In genomic region chr12:87421708-87422507, GRCm38 (mm10) we compare ENCODE assay signal across 18 mouse cellular contexts. TPM values are rescaled to one million over a fixed set of nuclear protein-coding genes. Genes with fewer than 3 reads are reported as not detected.
DNase-seq lines count a peak whose midpoint lies in the region; ATAC-seq and TF ChIP-seq lines count a peak whose summit lies in the region.
"Had no signal": no experiment of that assay in that cellular context is flagged by ENCODE, and none has a peak within 500 bp of the region (broad histone marks: within the 10 kb centered on the region; RNA-seq: fewer than 3 reads in every experiment).

No protein-coding gene starts in this region.

- TF ChIP-seq EP300 in liver, embryonic 14.5 days (IDR thresholded peaks at IDR 0.05; ENCODE audit: low read depth), result no peak
- TF ChIP-seq EP300 in MEL (IDR thresholded peaks at IDR 0.05; ENCODE audit: low read depth in 1 of 2, low read length in 2 of 2), result no peak

- TF ChIP-seq RAD21 in MEL (IDR thresholded peaks at IDR 0.05; ENCODE audit: low read depth, low read length), result no peak

- no peak overlapping the region for H3K27ac ChIP-seq in liver, embryonic 14.5 days
- H3K27ac ChIP-seq in MEL (ENCODE audit: control insufficient read depth, low read depth, low read length), result 0 out of 2 replicates have a peak overlapping the region, but pooled peaks have one; percentile 11
- no peak overlapping the region for H3K27ac ChIP-seq in liver, embryonic 16.5 days (ENCODE audit: low read length)
- H3K27ac ChIP-seq in left cerebral cortex, adult 2 months, result no peak overlapping the region
- H3K27ac ChIP-seq: forebrain, embryonic 12.5 days; hindbrain, embryonic 15.5 days; intestine, embryonic 15.5 days; limb, embryonic 10.5 days had no signal

- H3K4me1 ChIP-seq in liver, embryonic 14.5 days (replicated peaks; ENCODE audit: control insufficient read depth in 2 of 2, insufficient read depth in 2 of 2, low read length in 1 of 2), result peaks cover 0 to 5% of the 10 kb centered on the region in 2 experiments; a peak in 2 of 4 replicates
- H3K4me1 ChIP-seq in MEL (ENCODE audit: control insufficient read depth in 1 of 2, insufficient read depth in 2 of 2, low read length in 2 of 2), result peaks cover 0 to 9% of the 10 kb centered on the region in 2 experiments; a peak in 1 of 4 replicates
- peaks cover 6% of the 10 kb centered on the region; the same call in 1 of the 2 replicates for H3K4me1 ChIP-seq in liver, embryonic 16.5 days (ENCODE audit: control insufficient read depth, low read depth, low read length)
- H3K4me1 ChIP-seq: intestine, embryonic 15.5 days; limb, embryonic 10.5 days had no signal

- H3K9me3 ChIP-seq in liver, embryonic 14.5 days (ENCODE audit: control insufficient read depth, low read length), result no peaks in the 10 kb centered on the region
- H3K9me3 ChIP-seq in MEL (replicated peaks; ENCODE audit: insufficient read depth, low read length), result no peaks in the 10 kb centered on the region
- H3K9me3 ChIP-seq in liver, embryonic 16.5 days (replicated peaks; ENCODE audit: control insufficient read depth, low read length), result no peaks in the 10 kb centered on the region
- H3K9me3 ChIP-seq: forebrain, embryonic 12.5 days; hindbrain, embryonic 15.5 days; intestine, embryonic 15.5 days; limb, embryonic 10.5 days had no signal

- no peak for TF ChIP-seq POLR2A in MEL (IDR thresholded peaks at IDR 0.05; ENCODE audit: control insufficient read depth in 1 of 2, insufficient read depth in 1 of 2, low read depth in 1 of 2, low read length in 2 of 2, poor library complexity in 1 of 2)

- DNase-seq in liver, embryonic 14.5 days (ENCODE audit: low read depth in 3 of 3, low spot score in 3 of 3), result no peak
- no peak for DNase-seq in liver
- peak; percentile 52 for DNase-seq in 416B (ENCODE audit: low read depth)
- no peak for DNase-seq in MEL (ENCODE audit: low read depth, low spot score)
- DNase-seq in layer of hippocampus, adult 9-10 months (ENCODE audit: low spot score), result no peak
- no peak for DNase-seq in left cerebral cortex, adult 2 months (ENCODE audit: extremely low spot score in 1 of 2, low spot score in 2 of 2)
- DNase-seq: adrenal gland, postnatal 25 days; cerebellum, adult 9-11 months; gastrocnemius, postnatal 36 days; heart, postnatal 36 days; kidney, postnatal 4 days; layer of hippocampus, adult 9-11 months; lung, postnatal 14 days had no signal

- H3K36me3 ChIP-seq in liver, embryonic 14.5 days (replicated peaks; ENCODE audit: control insufficient read depth, insufficient read depth, low read depth), result peaks cover under 1% of the 10 kb centered on the region
- H3K36me3 ChIP-seq in MEL (ENCODE audit: control insufficient read depth in 1 of 2, insufficient read depth in 2 of 2, low read length in 2 of 2), result peaks cover 0 to 15% of the 10 kb centered on the region in 2 experiments; a peak in 3 of 4 replicates
- H3K36me3 ChIP-seq in liver, embryonic 16.5 days (ENCODE audit: control insufficient read depth, insufficient read depth), result peaks cover 4% of the 10 kb centered on the region; the same call in 1 of the 2 replicates

- H3K4me3 ChIP-seq in liver, embryonic 14.5 days (ENCODE audit: insufficient read depth in 1 of 2, low read depth in 2 of 2, low read length in 2 of 2), result no peak overlapping the region
- no peak overlapping the region for H3K4me3 ChIP-seq in MEL (ENCODE audit: control insufficient read depth in 1 of 2, insufficient read depth in 1 of 2, low read depth in 2 of 2, low read length in 2 of 2)
- no peak overlapping the region for H3K4me3 ChIP-seq in liver, embryonic 16.5 days (ENCODE audit: low read depth, low read length)
- no peak overlapping the region for H3K4me3 ChIP-seq in left cerebral cortex, adult 2 months
- H3K4me3 ChIP-seq: forebrain, embryonic 12.5 days; hindbrain, embryonic 15.5 days; intestine, embryonic 15.5 days; limb, embryonic 10.5 days had no signal

- WGBS in liver, embryonic 14.5 days (ENCODE audit: insufficient replicate concordance), result 40% methylated on average over 5 of the region's 5 CpGs
- WGBS in liver, embryonic 16.5 days (ENCODE audit: insufficient replicate concordance), result 39% methylated on average over 5 of the region's 5 CpGs

- H3K4me2 ChIP-seq in liver, embryonic 14.5 days (ENCODE audit: low read depth), result no peak overlapping the region
- H3K4me2 ChIP-seq in liver, embryonic 16.5 days (ENCODE audit: low read depth, low read length), result no peak overlapping the region
- H3K4me2 ChIP-seq: forebrain, embryonic 12.5 days; hindbrain, embryonic 15.5 days; intestine, embryonic 15.5 days had no signal

- H3K27me3 ChIP-seq in liver, embryonic 14.5 days (ENCODE audit: control insufficient read depth, insufficient read depth, low read length), result no peaks in the 10 kb centered on the region
- H3K27me3 ChIP-seq in MEL (ENCODE audit: control insufficient read depth in 1 of 2, insufficient read depth in 2 of 2, low read length in 2 of 2), result no peaks in the 10 kb centered on the region
- no peaks in the 10 kb centered on the region for H3K27me3 ChIP-seq in liver, embryonic 16.5 days (ENCODE audit: control insufficient read depth, insufficient read depth, low read depth, low read length)
- H3K27me3 ChIP-seq: forebrain, embryonic 12.5 days; hindbrain, embryonic 15.5 days; intestine, embryonic 15.5 days had no signal

- ATAC-seq in liver, embryonic 14.5 days (ENCODE audit: insufficient read depth), result peak; percentile 6; the same call in 1 of the 2 replicates
- peak; percentile 42; the same call in 1 of the 2 replicates for ATAC-seq in liver, embryonic 16.5 days (ENCODE audit: low read depth)
- ATAC-seq: intestine, embryonic 15.5 days had no signal

- no peak for TF ChIP-seq CTCF in liver, embryonic 14.5 days (IDR thresholded peaks at IDR 0.05; ENCODE audit: low read depth)
- no peak for TF ChIP-seq CTCF in MEL (IDR thresholded peaks at IDR 0.05 in 2 of 3, conservative IDR thresholded peaks at IDR 0.05 in 1 of 3; ENCODE audit: control insufficient read depth in 1 of 3, insufficient read depth in 1 of 3, low read depth in 2 of 3, low read length in 3 of 3, poor library complexity in 1 of 3, severe bottlenecking in 1 of 3)
- no peak for TF ChIP-seq CTCF in left cerebral cortex, adult 2 months (IDR thresholded peaks at IDR 0.05)

- H3K79me2 ChIP-seq in MEL (ENCODE audit: control insufficient read depth, insufficient read depth, low read length, poor library complexity), result no peaks in the 10 kb centered on the region

- intact Hi-C loops in left cerebral cortex, adult 2 months (cut with DNase I), result no loop called here

- H3K9ac ChIP-seq in liver, embryonic 14.5 days (replicated peaks), result no peak overlapping the region
- H3K9ac ChIP-seq in MEL (ENCODE audit: control insufficient read depth, low read depth, low read length, poor library complexity, severe bottlenecking), result no peak overlapping the region
- no peak overlapping the region for H3K9ac ChIP-seq in liver, embryonic 16.5 days (ENCODE audit: low read depth, low read length)
- H3K9ac ChIP-seq: forebrain, embryonic 12.5 days; hindbrain, embryonic 15.5 days; intestine, embryonic 15.5 days had no signal

TF ChIP-seq in MEL, 35 proteins besides CTCF, POLR2A, EP300 and RAD21:
- TF ChIP-seq NRF1 (IDR thresholded peaks at IDR 0.05; ENCODE audit: insufficient read depth, low read depth, low read length, poor library complexity, severe bottlenecking) (no peak), TAL1 (IDR thresholded peaks at IDR 0.05; ENCODE audit: low read length) (peak; percentile 52), ZKSCAN1 (IDR thresholded peaks at IDR 0.05; ENCODE audit: low read depth, low read length) (peak; percentile 69; the same call in 1 of the 2 replicates)

RNA-seq across cellular contexts. Expression of gene Slirp, which starts 21.8 kb away (rescaled TPM):
- 38.5 and 44.2 TPM in 2 replicates for polyA plus RNA-seq in liver, embryonic 14.5 days (2012; rRNA removed)
- polyA plus RNA-seq in liver, embryonic 14.5 days (2014; fragmentation: Nextera tagmentation; extraction: Ambion mirVana), result 180 and 182 TPM in 2 replicates
- total RNA-seq in MEL (2012; rRNA removed), result 166 and 174 TPM in 2 replicates
- polyA plus RNA-seq in MEL (2012; ENCODE audit: insufficient read depth in 1 of 2, insufficient read length in 2 of 2, low read depth in 1 of 2, low replicate concordance in 2 of 2, missing spikeins in 1 of 2), result 100 to 1,000 TPM in 1 of 2 experiments, not detected in 1; 182 TPM
- polyA plus RNA-seq in liver, embryonic 16.5 days (2015; fragmentation: Nextera tagmentation; extraction: Ambion mirVana), result 137 and 154 TPM in 2 replicates
- total RNA-seq in left cerebral cortex, adult 2 months (2021), result 10 to 100 TPM; 85.9 to 91.9 TPM

RNA-seq across cellular contexts. Expression of gene Alkbh1, which starts 21.9 kb away (rescaled TPM):
- polyA plus RNA-seq in liver, embryonic 14.5 days (2012; rRNA removed), result 12.0 and 16.3 TPM in 2 replicates
- 10.4 TPM in 2 replicates for polyA plus RNA-seq in liver, embryonic 14.5 days (2014; fragmentation: Nextera tagmentation; extraction: Ambion mirVana)
- 31.4 and 41.4 TPM in 2 replicates for total RNA-seq in MEL (2012; rRNA removed)
- polyA plus RNA-seq in MEL (2012; ENCODE audit: insufficient read depth in 1 of 2, insufficient read length in 2 of 2, low read depth in 1 of 2, low replicate concordance in 2 of 2, missing spikeins in 1 of 2), result 10 to 100 TPM in 1 of 2 experiments, not detected in 1; 48.9 TPM
- 17.0 and 17.4 TPM in 2 replicates for polyA plus RNA-seq in liver, embryonic 16.5 days (2015; fragmentation: Nextera tagmentation; extraction: Ambion mirVana)
- total RNA-seq in left cerebral cortex, adult 2 months (2021), result 10 to 100 TPM; 19.0 to 19.6 TPM

RNA-seq across cellular contexts. Expression of gene Sptlc2, which starts 33.8 kb away (rescaled TPM):
- 4.6 and 8.0 TPM in 2 replicates for polyA plus RNA-seq in liver, embryonic 14.5 days (2012; rRNA removed)
- polyA plus RNA-seq in liver, embryonic 14.5 days (2014; fragmentation: Nextera tagmentation; extraction: Ambion mirVana), result 28.2 TPM in 2 replicates
- total RNA-seq in MEL (2012; rRNA removed), result 61.6 and 64.6 TPM in 2 replicates
- polyA plus RNA-seq in MEL (2012; ENCODE audit: insufficient read depth in 1 of 2, insufficient read length in 2 of 2, low read depth in 1 of 2, low replicate concordance in 2 of 2, missing spikeins in 1 of 2), result 10 to 100 TPM in 1 of 2 experiments, not detected in 1; 75.9 TPM
- polyA plus RNA-seq in liver, embryonic 16.5 days (2015; fragmentation: Nextera tagmentation; extraction: Ambion mirVana), result 28.1 and 30.8 TPM in 2 replicates
- 10 to 100 TPM; 32.4 to 33.0 TPM for total RNA-seq in left cerebral cortex, adult 2 months (2021)

RNA-seq across cellular contexts. Expression of gene Snw1, which starts 50.2 kb away (rescaled TPM):
- polyA plus RNA-seq in liver, embryonic 14.5 days (2012; rRNA removed), result 10.1 and 19.5 TPM in 2 replicates
- 55.5 and 63.0 TPM in 2 replicates for polyA plus RNA-seq in liver, embryonic 14.5 days (2014; fragmentation: Nextera tagmentation; extraction: Ambion mirVana)
- 88.1 and 108 TPM in 2 replicates for total RNA-seq in MEL (2012; rRNA removed)
- 10 to 100 TPM; 40.8 to 92.1 TPM for polyA plus RNA-seq in MEL (2012; ENCODE audit: insufficient read depth in 1 of 2, insufficient read length in 2 of 2, low read depth in 1 of 2, low replicate concordance in 2 of 2, missing spikeins in 1 of 2)
- polyA plus RNA-seq in liver, embryonic 16.5 days (2015; fragmentation: Nextera tagmentation; extraction: Ambion mirVana), result 43.1 and 47.7 TPM in 2 replicates
- 10 to 100 TPM; 63.2 to 73.1 TPM for total RNA-seq in left cerebral cortex, adult 2 months (2021)
